ENCODE assay signal across 8 mouse cellular contexts in the genomic region with DNA sequence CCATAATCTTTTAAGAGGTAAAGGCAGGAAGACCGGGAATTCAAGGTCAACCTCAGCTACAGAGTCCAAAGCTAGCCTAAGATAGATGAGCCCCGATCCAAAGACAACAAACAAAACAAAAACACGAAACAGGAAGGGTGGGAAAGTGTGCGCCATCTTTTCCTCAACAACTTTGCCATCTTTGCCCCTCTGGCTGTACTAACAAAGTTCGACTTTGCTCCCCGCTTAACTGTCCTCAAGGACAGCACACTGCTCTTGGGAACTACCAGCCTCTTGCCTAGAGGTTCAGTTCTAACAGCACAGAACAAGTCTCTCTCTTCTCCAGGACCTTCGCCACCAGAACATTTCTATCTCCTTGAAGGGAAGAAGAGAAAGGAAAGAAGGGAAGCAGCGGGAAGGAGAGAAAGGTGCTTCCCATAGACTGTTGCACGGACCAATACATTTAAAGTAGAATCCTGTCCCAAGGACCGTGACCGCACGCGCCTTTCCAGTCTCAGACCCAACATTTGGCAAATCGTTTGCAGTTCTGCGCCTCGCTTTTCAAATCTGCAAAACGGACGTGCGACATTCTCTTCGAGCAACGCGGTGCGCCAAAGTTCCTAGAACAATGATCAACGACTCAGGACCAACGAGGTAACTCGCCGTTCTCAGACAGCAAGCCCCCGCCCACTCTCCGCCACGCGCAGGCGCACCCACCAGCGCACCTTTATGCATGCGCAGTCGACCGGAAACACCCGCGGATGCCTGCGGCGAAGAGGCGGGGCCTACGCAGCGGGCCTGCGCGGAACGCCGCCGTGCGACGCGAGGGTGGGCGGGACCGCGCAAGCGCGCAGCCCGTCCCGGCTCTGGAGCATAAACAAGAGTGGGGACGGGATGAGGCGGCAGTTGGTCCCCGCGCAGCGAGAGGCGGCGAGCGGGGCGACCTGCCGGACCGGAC. TPM values are rescaled to one million over a fixed set of nuclear protein-coding genes. Genes with fewer than 3 reads are reported as not detected.
DNase-seq lines count a peak whose midpoint lies in the region; ATAC-seq and TF ChIP-seq lines count a peak whose summit lies in the region.

No protein-coding gene starts in this region.

- H3K4me1 ChIP-seq in cortical plate, adult 2 months (ENCODE audit: control insufficient read depth, insufficient read depth, low read length): peaks cover 4% of the 10 kb centered on the region; the same call in 1 of the 2 replicates

- intact Hi-C loops in left cerebral cortex, postnatal 10 days (cut with DNase I): loop anchor here (5.0 kb wide), 1 partner anchor 88 kb away; no protein-coding TSS in a partner anchor

- peak; percentile 88 for ATAC-seq in activated CD4-positive, CD25-positive, alpha-beta regulatory T cell, adult 4 months
- peak; percentile 89 for ATAC-seq in inflammation-experienced regulatory T-cells, adult 6 months
- ATAC-seq in megakaryocyte-erythroid progenitor cell, adult 5-6 weeks (replicated peaks; ENCODE audit: low FRiP score, low TSS enrichment, poor library complexity, severe bottlenecking): peak; percentile 95

- DNase-seq in gastrocnemius, postnatal 10 days: peak; percentile 95
- peak; percentile 93 to 98 for DNase-seq in left cerebral cortex, postnatal 10 days (ENCODE audit: extremely low spot score in 1 of 2, low spot score in 2 of 2)
- DNase-seq in right cerebral cortex, postnatal 25 days: peak; percentile 97
- peak; percentile 94 to 95 for DNase-seq in urinary bladder, postnatal 4 days (ENCODE audit: low spot score in 2 of 2)

- H3K4me3 ChIP-seq in cortical plate, adult 2 months (ENCODE audit: insufficient read depth, low read length): peak overlapping the region; percentile 41

- TF ChIP-seq CTCF in cortical plate, adult 2 months (IDR thresholded peaks at IDR 0.05; ENCODE audit: extremely low read depth, insufficient read depth, low read length): no peak

- H3K27ac ChIP-seq in cortical plate, adult 2 months (ENCODE audit: insufficient read depth, low read length): no peak overlapping the region

- TF ChIP-seq POLR2A in cortical plate, adult 2 months (IDR thresholded peaks at IDR 0.05; ENCODE audit: extremely low read depth, insufficient read depth, low read length): peak; percentile 96

RNA-seq across cellular contexts. Expression of a gene that starts 1.5 kb away (rescaled TPM):
- polyA plus RNA-seq in activated CD4-positive, CD25-positive, alpha-beta regulatory T cell, adult 4 months (2017; shearing (Covaris generic)): 10 to 100 TPM; 14.6 to 15.9 TPM
- polyA plus RNA-seq in cortical plate, adult 2 months (2012; rRNA removed): 72.2 and 74.3 TPM in 2 replicates
- 10 to 100 TPM; 29.2 to 33.6 TPM for total RNA-seq in gastrocnemius, postnatal 10 days (2021)
- 10 to 100 TPM; 12.6 to 20.5 (median 15.4) TPM for polyA plus RNA-seq in inflammation-experienced regulatory T-cells, adult 6 months (2017; shearing (Covaris generic))
- 10 to 100 TPM; 79.9 to 87.7 TPM for total RNA-seq in left cerebral cortex, postnatal 10 days (2021)
- 33.6 and 35.8 TPM in 2 replicates for total RNA-seq in megakaryocyte-erythroid progenitor cell, adult 5-6 weeks (2014; fragmentation: Nextera tagmentation)
- total RNA-seq in megakaryocyte-erythroid progenitor cell, adult 5-6 weeks (2017): 35.2 and 40.8 TPM in 2 replicates

RNA-seq across cellular contexts. Expression of a gene that starts 20.4 kb away (rescaled TPM):
- not detected for polyA plus RNA-seq in activated CD4-positive, CD25-positive, alpha-beta regulatory T cell, adult 4 months (2017; shearing (Covaris generic))
- 96.9 and 99.1 TPM in 2 replicates for polyA plus RNA-seq in cortical plate, adult 2 months (2012; rRNA removed)
- under 1 TPM; 0.31 to 0.43 TPM for total RNA-seq in gastrocnemius, postnatal 10 days (2021)
- polyA plus RNA-seq in inflammation-experienced regulatory T-cells, adult 6 months (2017; shearing (Covaris generic)): not detected
- 100 to 1,000 TPM; 119 to 123 TPM for total RNA-seq in left cerebral cortex, postnatal 10 days (2021)
- not detected in 2 replicates for total RNA-seq in megakaryocyte-erythroid progenitor cell, adult 5-6 weeks (2014; fragmentation: Nextera tagmentation)
- total RNA-seq in megakaryocyte-erythroid progenitor cell, adult 5-6 weeks (2017): not detected in 2 replicates

Comparison
In these comparisons a context has a peak if more than half of its experiments do, and no peak if none do; other contexts are left out.
1. RNA of a gene that starts 20.4 kb away (total RNA-seq): 119 to 123 TPM in left cerebral cortex, postnatal 10 days; 0.31 to 0.43 TPM in gastrocnemius, postnatal 10 days and not detected in megakaryocyte-erythroid progenitor cell, adult 5-6 weeks; every median in the first group is over 10 times any median in the second.
2. Peak in every context shown above with its lines, with median percentiles within 50 percentile points of each other: ATAC-seq and DNase-seq.